Mouse (Mus musculus): ENCODE results near the gene Plaa. TPM values are rescaled to one million over a fixed set of nuclear protein-coding genes. Genes with fewer than 3 reads are reported as not detected.

Gene Plaa
- polyA plus RNA-seq, 1 experiment, result 26.5 TPM

DNA sequence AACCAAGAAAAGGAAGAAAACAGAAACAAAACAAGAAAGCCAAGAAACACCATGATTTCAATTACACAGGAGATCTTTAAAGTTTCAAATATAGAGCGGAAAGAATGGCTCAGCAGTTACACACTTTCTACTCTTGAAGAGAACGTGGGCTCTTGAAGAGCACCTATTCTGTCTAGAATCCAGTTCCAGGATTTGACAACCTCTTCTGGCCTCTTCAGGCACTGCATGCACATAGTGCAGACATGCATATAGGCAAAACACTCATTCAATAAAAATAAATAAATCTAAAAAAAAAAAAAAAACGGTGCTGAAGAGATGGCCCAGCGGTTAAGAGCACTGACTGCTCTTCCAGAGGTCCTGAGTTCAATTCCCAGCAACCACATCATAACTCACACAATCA lies 60.0 kb downstream of the Plaa start:
- Histone ChIP-seq H3K79me3 (ENCODE audit: low read depth) (no peaks in the 10 kb centered on the region), H3K27me3 (ENCODE audit: control insufficient read depth, insufficient read depth, insufficient read length) (no peaks in the 10 kb centered on the region), H3ac (ENCODE audit: control insufficient read depth, insufficient read length, low read depth) (no peak overlapping the region), H3K79me2 (ENCODE audit: control insufficient read depth, insufficient read depth) (no peaks in the 10 kb centered on the region), H3K36me3 (ENCODE audit: control insufficient read depth, insufficient read depth) (peaks cover 39% of the 10 kb centered on the region), H3K4me3 (ENCODE audit: insufficient read depth, poor library complexity, severe bottlenecking) (no peak overlapping the region)
- no peak for TF ChIP-seq FOSL1 (IDR thresholded peaks at IDR 0.05; ENCODE audit: insufficient read depth, low read length, poor library complexity, severe bottlenecking)
- no peak for TF ChIP-seq USF1 (IDR thresholded peaks at IDR 0.05; ENCODE audit: low read depth)
- no peak for TF ChIP-seq MYOG (IDR thresholded peaks at IDR 0.05; ENCODE audit: control insufficient read depth, extremely low read depth, insufficient read length)
- no peak for TF ChIP-seq MAX (IDR thresholded peaks at IDR 0.05)
- no peak for TF ChIP-seq CTCF (IDR thresholded peaks at IDR 0.05; ENCODE audit: control insufficient read depth, insufficient read depth, insufficient read length)
- TF ChIP-seq CEBPB (IDR thresholded peaks at IDR 0.05; ENCODE audit: low read depth), result no peak
- no peak for TF ChIP-seq MYOD1 (IDR thresholded peaks at IDR 0.05; ENCODE audit: control insufficient read depth, insufficient read length, low read depth)

DNA sequence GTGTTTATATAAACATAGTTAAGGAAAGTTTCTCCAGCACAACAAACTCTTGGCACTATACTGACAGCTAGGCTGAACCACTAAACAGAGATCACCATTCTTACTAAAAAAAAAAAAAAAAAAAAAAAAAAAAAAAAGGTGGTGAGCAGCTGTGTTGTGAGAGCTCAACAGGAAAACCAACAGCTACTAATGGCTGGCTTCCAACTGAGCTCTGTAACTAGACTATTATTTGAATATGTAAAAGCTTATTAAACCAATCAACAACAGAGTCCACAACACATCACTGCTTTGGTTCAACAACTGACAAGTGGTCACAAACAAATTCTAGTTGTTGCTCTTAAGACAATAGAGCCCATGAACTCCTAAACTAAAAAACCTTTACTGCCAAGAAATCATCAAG lies 69.8 kb downstream of the Plaa start:
- no peak overlapping the region for H3K4me3 ChIP-seq (ENCODE audit: insufficient read depth, poor library complexity, severe bottlenecking)
- peaks cover 27% of the 10 kb centered on the region for H3K36me3 ChIP-seq (ENCODE audit: control insufficient read depth, insufficient read depth)
- no peak for TF ChIP-seq MYOD1 (IDR thresholded peaks at IDR 0.05; ENCODE audit: control insufficient read depth, insufficient read length, low read depth)
- TF ChIP-seq CEBPB (IDR thresholded peaks at IDR 0.05; ENCODE audit: low read depth), result no peak
- TF ChIP-seq MYOG (IDR thresholded peaks at IDR 0.05; ENCODE audit: control insufficient read depth, extremely low read depth, insufficient read length), result no peak
- TF ChIP-seq MAX (IDR thresholded peaks at IDR 0.05), result no peak
- TF ChIP-seq CTCF (IDR thresholded peaks at IDR 0.05; ENCODE audit: control insufficient read depth, insufficient read depth, insufficient read length), result no peak
- TF ChIP-seq FOSL1 (IDR thresholded peaks at IDR 0.05; ENCODE audit: insufficient read depth, low read length, poor library complexity, severe bottlenecking), result no peak
- TF ChIP-seq USF1 (IDR thresholded peaks at IDR 0.05; ENCODE audit: low read depth), result no peak
- no peak overlapping the region for H3ac ChIP-seq (ENCODE audit: control insufficient read depth, insufficient read length, low read depth)
- H3K27me3 ChIP-seq (ENCODE audit: control insufficient read depth, insufficient read depth, insufficient read length), result no peaks in the 10 kb centered on the region
- H3K79me3 ChIP-seq (ENCODE audit: low read depth), result no peaks in the 10 kb centered on the region
- H3K79me2 ChIP-seq (ENCODE audit: control insufficient read depth, insufficient read depth), result no peaks in the 10 kb centered on the region

- TF ChIP-seq FOSL1 (IDR thresholded peaks at IDR 0.05; ENCODE audit: insufficient read depth, low read length, poor library complexity, severe bottlenecking), result no peak
- TF ChIP-seq MYOG (IDR thresholded peaks at IDR 0.05; ENCODE audit: control insufficient read depth, extremely low read depth, insufficient read length), result no peak
- no peak for TF ChIP-seq MAX (IDR thresholded peaks at IDR 0.05)
- TF ChIP-seq CEBPB (IDR thresholded peaks at IDR 0.05; ENCODE audit: low read depth), result no peak
- peaks cover 14% of the 10 kb centered on the region for H3K36me3 ChIP-seq (ENCODE audit: control insufficient read depth, insufficient read depth)
- H3K4me3 ChIP-seq (ENCODE audit: insufficient read depth, poor library complexity, severe bottlenecking), result no peak overlapping the region
- H3K79me3 ChIP-seq (ENCODE audit: low read depth), result peaks cover under 1% of the 10 kb centered on the region
- no peak overlapping the region for H3ac ChIP-seq (ENCODE audit: control insufficient read depth, insufficient read length, low read depth)
- H3K27me3 ChIP-seq (ENCODE audit: control insufficient read depth, insufficient read depth, insufficient read length), result no peaks in the 10 kb centered on the region
- H3K79me2 ChIP-seq (ENCODE audit: control insufficient read depth, insufficient read depth), result peaks cover 6% of the 10 kb centered on the region
Observed at GRCm38 (mm10) chr4:94529448-94529847, 73.6 kb downstream of the Plaa start.

GRCm38 (mm10) chr4:94523321-94523720 lies 79.7 kb downstream of the Plaa start:
- TF ChIP-seq CTCF (IDR thresholded peaks at IDR 0.05; ENCODE audit: control insufficient read depth, insufficient read depth, insufficient read length), result no peak
- TF ChIP-seq FOSL1 (IDR thresholded peaks at IDR 0.05; ENCODE audit: insufficient read depth, low read length, poor library complexity, severe bottlenecking), result no peak
- no peak for TF ChIP-seq CEBPB (IDR thresholded peaks at IDR 0.05; ENCODE audit: low read depth)
- no peak for TF ChIP-seq MYOD1 (IDR thresholded peaks at IDR 0.05; ENCODE audit: control insufficient read depth, insufficient read length, low read depth)
- no peak for TF ChIP-seq MYOG (IDR thresholded peaks at IDR 0.05; ENCODE audit: control insufficient read depth, extremely low read depth, insufficient read length)
- no peak for TF ChIP-seq MAX (IDR thresholded peaks at IDR 0.05)
- TF ChIP-seq USF1 (IDR thresholded peaks at IDR 0.05; ENCODE audit: low read depth), result no peak
- Histone ChIP-seq H3K36me3 (ENCODE audit: control insufficient read depth, insufficient read depth) (peaks cover 3% of the 10 kb centered on the region), H3K4me3 (ENCODE audit: insufficient read depth, poor library complexity, severe bottlenecking) (no peak overlapping the region), H3ac (ENCODE audit: control insufficient read depth, insufficient read length, low read depth) (no peak overlapping the region), H3K27me3 (ENCODE audit: control insufficient read depth, insufficient read depth, insufficient read length) (no peaks in the 10 kb centered on the region), H3K79me2 (ENCODE audit: control insufficient read depth, insufficient read depth) (peaks cover 6% of the 10 kb centered on the region), H3K79me3 (ENCODE audit: low read depth) (peaks cover 2% of the 10 kb centered on the region)

- no peak overlapping the region for H3K4me3 ChIP-seq (ENCODE audit: insufficient read depth, poor library complexity, severe bottlenecking)
- no peaks in the 10 kb centered on the region for H3K27me3 ChIP-seq (ENCODE audit: control insufficient read depth, insufficient read depth, insufficient read length)
- H3K79me2 ChIP-seq (ENCODE audit: control insufficient read depth, insufficient read depth), result no peaks in the 10 kb centered on the region
- TF ChIP-seq CTCF (IDR thresholded peaks at IDR 0.05; ENCODE audit: control insufficient read depth, insufficient read depth, insufficient read length) (peak; percentile 15), MAX (IDR thresholded peaks at IDR 0.05) (no peak), MYOD1 (IDR thresholded peaks at IDR 0.05; ENCODE audit: control insufficient read depth, insufficient read length, low read depth) (no peak), MYOG (IDR thresholded peaks at IDR 0.05; ENCODE audit: control insufficient read depth, extremely low read depth, insufficient read length) (no peak), CEBPB (IDR thresholded peaks at IDR 0.05; ENCODE audit: low read depth) (no peak), USF1 (IDR thresholded peaks at IDR 0.05; ENCODE audit: low read depth) (no peak)
- no peaks in the 10 kb centered on the region for H3K79me3 ChIP-seq (ENCODE audit: low read depth)
- H3K36me3 ChIP-seq (ENCODE audit: control insufficient read depth, insufficient read depth), result peaks cover 3% of the 10 kb centered on the region
- H3ac ChIP-seq (ENCODE audit: control insufficient read depth, insufficient read length, low read depth), result no peak overlapping the region
Observed at GRCm38 (mm10) chr4:94517631-94518030, 85.4 kb downstream of the Plaa start.

Other genes starting within 250 kb of the Plaa start
- gene Gm10306, start 46.7 kb downstream of the Plaa start, polyA plus RNA-seq (2012; fragmentation: generic; extraction: Trizol), result not detected
- gene Caap1, start 46.4 kb downstream of the Plaa start, polyA plus RNA-seq (2012; fragmentation: generic; extraction: Trizol), result 3.4 TPM
- 9.1 TPM for gene Ift74, start 11.2 kb upstream of the Plaa start, polyA plus RNA-seq (2012; fragmentation: generic; extraction: Trizol)
- gene Lrrc19, start 46.9 kb upstream of the Plaa start, polyA plus RNA-seq (2012; fragmentation: generic; extraction: Trizol), result 0.04 TPM
- gene Tek, start 136.0 kb upstream of the Plaa start, polyA plus RNA-seq (2012; fragmentation: generic; extraction: Trizol), result 0.01 TPM

Data from C2C12 (cell line).